Mouse (Mus musculus): Measurements from ENCODE around the gene Psmb8. TPM values are rescaled to one million over a fixed set of nuclear protein-coding genes. Genes with fewer than 3 reads are reported as not detected.

The Psmb8 gene
- polyA plus RNA-seq, 1 experiment, result 260 TPM

- TF ChIP-seq POLR2A (IDR thresholded peaks at IDR 0.05; ENCODE audit: low read depth, low read length) (no peak), CTCF (IDR thresholded peaks at IDR 0.05; ENCODE audit: extremely low read depth, insufficient read depth, insufficient read length, insufficient replicate concordance) (no peak)
- Histone ChIP-seq H3K36me3 (ENCODE audit: control insufficient read depth, insufficient read depth, low read length) (peaks cover 39% of the 10 kb centered on the region), H3K27ac (ENCODE audit: insufficient read depth, low read length) (peak overlapping the region; percentile 38; the same call in 1 of the 2 replicates), H3K27me3 (ENCODE audit: control insufficient read depth, insufficient read depth, low read length) (no peaks in the 10 kb centered on the region), H3K4me3 (ENCODE audit: extremely low read depth, insufficient read depth, insufficient read length) (peak overlapping the region; percentile 54), H3K4me1 (ENCODE audit: control insufficient read depth, insufficient read depth, insufficient read length) (peaks cover 21% of the 10 kb centered on the region; the same call in 1 of the 2 replicates)
- WGBS, result 39% methylated on average over 6 of the region's 6 CpGs
- no peak for DNase-seq (ENCODE audit: low read depth in 1 of 2, low spot score in 2 of 2)
These were observed 8.5 kb upstream of the Psmb8 start for GRCm38 (mm10) chr17:34188986-34189385.

- Histone ChIP-seq H3K4me3 (ENCODE audit: extremely low read depth, insufficient read depth, insufficient read length) (no peak overlapping the region), H3K36me3 (ENCODE audit: control insufficient read depth, insufficient read depth, low read length) (peaks cover 45% of the 10 kb centered on the region), H3K27me3 (ENCODE audit: control insufficient read depth, insufficient read depth, low read length) (no peaks in the 10 kb centered on the region), H3K27ac (ENCODE audit: insufficient read depth, low read length) (no peak overlapping the region), H3K4me1 (ENCODE audit: control insufficient read depth, insufficient read depth, insufficient read length) (peaks cover 14% of the 10 kb centered on the region; the same call in 1 of the 2 replicates)
- TF ChIP-seq CTCF (IDR thresholded peaks at IDR 0.05; ENCODE audit: extremely low read depth, insufficient read depth, insufficient read length, insufficient replicate concordance) (no peak), POLR2A (IDR thresholded peaks at IDR 0.05; ENCODE audit: low read depth, low read length) (no peak)
- no peak for DNase-seq (ENCODE audit: low read depth in 1 of 2, low spot score in 2 of 2)
- WGBS, result 91% methylated on average over 16 of the region's 16 CpGs
These were observed 4.7 kb upstream of the Psmb8 start for GRCm38 (mm10) chr17:34192852-34193251.

GRCm38 (mm10) chr17:34193468-34193867, 4.1 kb upstream of the Psmb8 start:
- DNase-seq (ENCODE audit: low read depth in 1 of 2, low spot score in 2 of 2), result no peak
- no peak overlapping the region for H3K27ac ChIP-seq (ENCODE audit: insufficient read depth, low read length)
- H3K36me3 ChIP-seq (ENCODE audit: control insufficient read depth, insufficient read depth, low read length), result peaks cover 45% of the 10 kb centered on the region
- WGBS, result 86% methylated on average over 8 of the region's 8 CpGs
- H3K27me3 ChIP-seq (ENCODE audit: control insufficient read depth, insufficient read depth, low read length), result no peaks in the 10 kb centered on the region
- TF ChIP-seq CTCF (IDR thresholded peaks at IDR 0.05; ENCODE audit: extremely low read depth, insufficient read depth, insufficient read length, insufficient replicate concordance), result no peak
- TF ChIP-seq POLR2A (IDR thresholded peaks at IDR 0.05; ENCODE audit: low read depth, low read length), result no peak
- H3K4me1 ChIP-seq (ENCODE audit: control insufficient read depth, insufficient read depth, insufficient read length), result peaks cover 14% of the 10 kb centered on the region; the same call in 1 of the 2 replicates
- H3K4me3 ChIP-seq (ENCODE audit: extremely low read depth, insufficient read depth, insufficient read length), result no peak overlapping the region

- Histone ChIP-seq H3K36me3 (ENCODE audit: control insufficient read depth, insufficient read depth, low read length) (peaks cover 45% of the 10 kb centered on the region), H3K27ac (ENCODE audit: insufficient read depth, low read length) (0 out of 2 replicates have a peak overlapping the region, but pooled peaks have one; percentile 4), H3K4me1 (ENCODE audit: control insufficient read depth, insufficient read depth, insufficient read length) (peaks cover 6% of the 10 kb centered on the region; the same call in 1 of the 2 replicates), H3K27me3 (ENCODE audit: control insufficient read depth, insufficient read depth, low read length) (no peaks in the 10 kb centered on the region), H3K4me3 (ENCODE audit: extremely low read depth, insufficient read depth, insufficient read length) (no peak overlapping the region)
- 81% methylated on average over 4 of the region's 4 CpGs for WGBS
- DNase-seq (ENCODE audit: low read depth in 1 of 2, low spot score in 2 of 2), result no peak
- TF ChIP-seq POLR2A (IDR thresholded peaks at IDR 0.05; ENCODE audit: low read depth, low read length) (no peak), CTCF (IDR thresholded peaks at IDR 0.05; ENCODE audit: extremely low read depth, insufficient read depth, insufficient read length, insufficient replicate concordance) (no peak)
These were observed 2.8 kb upstream of the Psmb8 start for GRCm38 (mm10) chr17:34194723-34195122.

- Histone ChIP-seq H3K4me3 (ENCODE audit: extremely low read depth, insufficient read depth, insufficient read length) (peak overlapping the region; percentile 33), H3K27ac (ENCODE audit: insufficient read depth, low read length) (peak overlapping the region; percentile 91), H3K36me3 (ENCODE audit: control insufficient read depth, insufficient read depth, low read length) (peaks cover 41% of the 10 kb centered on the region), H3K27me3 (ENCODE audit: control insufficient read depth, insufficient read depth, low read length) (no peaks in the 10 kb centered on the region), H3K4me1 (ENCODE audit: control insufficient read depth, insufficient read depth, insufficient read length) (peaks cover 11% of the 10 kb centered on the region; the same call in 1 of the 2 replicates)
- 12% methylated on average over 12 of the region's 12 CpGs for WGBS
- peak; percentile 62 to 74 for DNase-seq (ENCODE audit: low read depth in 1 of 2, low spot score in 2 of 2)
- TF ChIP-seq POLR2A (IDR thresholded peaks at IDR 0.05; ENCODE audit: low read depth, low read length), result no peak
These were observed 1.0 kb upstream of the Psmb8 start for GRCm38 (mm10) chr17:34196491-34196890.

- Histone ChIP-seq H3K36me3 (ENCODE audit: control insufficient read depth, insufficient read depth, low read length) (peaks cover 28% of the 10 kb centered on the region), H3K4me3 (ENCODE audit: extremely low read depth, insufficient read depth, insufficient read length) (peak overlapping the region; percentile 89), H3K27ac (ENCODE audit: insufficient read depth, low read length) (peak overlapping the region; percentile 91), H3K27me3 (ENCODE audit: control insufficient read depth, insufficient read depth, low read length) (no peaks in the 10 kb centered on the region), H3K4me1 (ENCODE audit: control insufficient read depth, insufficient read depth, insufficient read length) (peaks cover 13% of the 10 kb centered on the region)
- DNase-seq (ENCODE audit: low read depth in 1 of 2, low spot score in 2 of 2), result peak; percentile 74 to 84
- TF ChIP-seq CTCF (IDR thresholded peaks at IDR 0.05; ENCODE audit: extremely low read depth, insufficient read depth, insufficient read length, insufficient replicate concordance), result no peak
- TF ChIP-seq POLR2A (IDR thresholded peaks at IDR 0.05; ENCODE audit: low read depth, low read length), result peak; percentile 79
- 1% methylated on average over 32 of the region's 32 CpGs for WGBS
These were observed 491 bp downstream of the Psmb8 start for GRCm38 (mm10) chr17:34197904-34198520.

- Histone ChIP-seq H3K4me1 (ENCODE audit: control insufficient read depth, insufficient read depth, insufficient read length) (peaks cover 16% of the 10 kb centered on the region), H3K4me3 (ENCODE audit: extremely low read depth, insufficient read depth, insufficient read length) (peak overlapping the region; percentile 89), H3K27ac (ENCODE audit: insufficient read depth, low read length) (peak overlapping the region; percentile 91), H3K27me3 (ENCODE audit: control insufficient read depth, insufficient read depth, low read length) (no peaks in the 10 kb centered on the region), H3K36me3 (ENCODE audit: control insufficient read depth, insufficient read depth, low read length) (peaks cover 25% of the 10 kb centered on the region)
- DNase-seq (ENCODE audit: low read depth in 1 of 2, low spot score in 2 of 2), result no peak
- under 1% methylated on average over 11 of the region's 11 CpGs for WGBS
- TF ChIP-seq CTCF (IDR thresholded peaks at IDR 0.05; ENCODE audit: extremely low read depth, insufficient read depth, insufficient read length, insufficient replicate concordance) (no peak), POLR2A (IDR thresholded peaks at IDR 0.05; ENCODE audit: low read depth, low read length) (no peak)
These were observed 996 bp downstream of the Psmb8 start for GRCm38 (mm10) chr17:34198521-34198912.
